Comparison of ENCODE assay signal across 11 mouse cellular contexts in genomic region chr3:37672266-37673040, GRCm38 (mm10). TPM values are rescaled to one million over a fixed set of nuclear protein-coding genes. Genes with fewer than 3 reads are reported as not detected.
DNase-seq lines count a peak whose midpoint lies in the region; ATAC-seq and TF ChIP-seq lines count a peak whose summit lies in the region.
"Had no signal": no experiment of that assay in that cellular context is flagged by ENCODE, and none has a peak within 500 bp of the region (broad histone marks: within the 10 kb centered on the region; RNA-seq: fewer than 3 reads in every experiment).

No protein-coding gene starts in this region.

- no peak; the same call in none of the 2 replicates for TF ChIP-seq RAD21 in MEL (IDR thresholded peaks at IDR 0.05; ENCODE audit: low read depth, low read length)

- TF ChIP-seq POLR2A in MEL (IDR thresholded peaks at IDR 0.05; ENCODE audit: control insufficient read depth in 1 of 2, insufficient read depth in 1 of 2, low read depth in 1 of 2, low read length in 2 of 2, poor library complexity in 1 of 2): no peak
- TF ChIP-seq POLR2A in olfactory bulb, adult 2 months (IDR thresholded peaks at IDR 0.05; ENCODE audit: insufficient read depth, low read depth, low read length): no peak

- peaks cover 15% of the 10 kb centered on the region for H3K9me3 ChIP-seq in kidney, embryonic 16.5 days (ENCODE audit: low read length)
- no peaks in the 10 kb centered on the region for H3K9me3 ChIP-seq in MEL (replicated peaks; ENCODE audit: insufficient read depth, low read length)
- peaks cover 21% of the 10 kb centered on the region for H3K9me3 ChIP-seq in embryonic facial prominence, embryonic 14.5 days (ENCODE audit: control insufficient read depth, low read length)

- no peak overlapping the region for H3K4me2 ChIP-seq in kidney, embryonic 16.5 days (replicated peaks; ENCODE audit: low read depth, low read length)
- no peak overlapping the region for H3K4me2 ChIP-seq in embryonic facial prominence, embryonic 14.5 days (ENCODE audit: low read depth, low read length)
- H3K4me2 ChIP-seq: embryonic facial prominence, embryonic 12.5 days had no signal

- TF ChIP-seq EP300 in MEL (IDR thresholded peaks at IDR 0.05; ENCODE audit: low read depth in 1 of 2, low read length in 2 of 2): peak; percentile 77 to 82

- peak; percentile 41; the same call in 1 of the 2 replicates for ATAC-seq in kidney, embryonic 16.5 days (ENCODE audit: low FRiP score, low TSS enrichment)
- ATAC-seq in embryonic facial prominence, embryonic 14.5 days (ENCODE audit: low read depth): 0 out of 2 replicates have a peak, but pooled peaks have one; percentile 30

- H3K27ac ChIP-seq in kidney, embryonic 16.5 days (ENCODE audit: low read length): no peak overlapping the region
- H3K27ac ChIP-seq in MEL (ENCODE audit: control insufficient read depth, low read depth, low read length): peak overlapping the region; percentile 37; the same call in 1 of the 2 replicates
- H3K27ac ChIP-seq in embryonic facial prominence, embryonic 14.5 days (replicated peaks; ENCODE audit: low read depth, low read length): no peak overlapping the region
- peak overlapping the region; percentile 41; the same call in 1 of the 2 replicates for H3K27ac ChIP-seq in olfactory bulb, adult 2 months (ENCODE audit: insufficient read depth, low read depth, low read length)
- H3K27ac ChIP-seq: embryonic facial prominence, embryonic 12.5 days; left cerebral cortex, adult 2 months had no signal

- no peaks in the 10 kb centered on the region for H3K27me3 ChIP-seq in kidney, embryonic 16.5 days (ENCODE audit: insufficient read depth, low read length)
- no peaks in the 10 kb centered on the region for H3K27me3 ChIP-seq in MEL (ENCODE audit: control insufficient read depth in 1 of 2, insufficient read depth in 2 of 2, low read length in 2 of 2)
- H3K27me3 ChIP-seq in embryonic facial prominence, embryonic 14.5 days (replicated peaks; ENCODE audit: control insufficient read depth, insufficient read depth, low read length): no peaks in the 10 kb centered on the region

- peaks cover 12% of the 10 kb centered on the region; the same call in 1 of the 2 replicates for H3K36me3 ChIP-seq in kidney, embryonic 16.5 days (ENCODE audit: insufficient read depth, low read length)
- H3K36me3 ChIP-seq in MEL (ENCODE audit: control insufficient read depth in 1 of 2, insufficient read depth in 2 of 2, low read length in 2 of 2): peaks cover 6 to 60% of the 10 kb centered on the region in 2 experiments; a peak in 3 of 4 replicates
- H3K36me3 ChIP-seq in embryonic facial prominence, embryonic 14.5 days (ENCODE audit: control insufficient read depth, insufficient read depth, low read length): 0 out of 2 replicates have a peak, but pooled peaks cover 4% of the 10 kb centered on the region
- H3K36me3 ChIP-seq: embryonic facial prominence, embryonic 12.5 days had no signal

- H3K4me1 ChIP-seq in kidney, embryonic 16.5 days (ENCODE audit: insufficient read depth, low read length): peaks cover 30% of the 10 kb centered on the region
- H3K4me1 ChIP-seq in MEL (ENCODE audit: control insufficient read depth in 1 of 2, insufficient read depth in 2 of 2, low read length in 2 of 2): peaks cover 26 to 54% of the 10 kb centered on the region in 2 experiments
- H3K4me1 ChIP-seq in embryonic facial prominence, embryonic 14.5 days (ENCODE audit: control insufficient read depth, insufficient read depth, low read length): no peaks in the 10 kb centered on the region
- H3K4me1 ChIP-seq in olfactory bulb, adult 2 months (ENCODE audit: control insufficient read depth, insufficient read depth, low read length): peaks cover 5% of the 10 kb centered on the region

- peaks cover 44% of the 10 kb centered on the region for H3K79me2 ChIP-seq in MEL (ENCODE audit: control insufficient read depth, insufficient read depth, low read length, poor library complexity)

- no peak for TF ChIP-seq CTCF in MEL (IDR thresholded peaks at IDR 0.05 in 2 of 3, conservative IDR thresholded peaks at IDR 0.05 in 1 of 3; ENCODE audit: control insufficient read depth in 1 of 3, insufficient read depth in 1 of 3, low read depth in 2 of 3, low read length in 3 of 3, poor library complexity in 1 of 3, severe bottlenecking in 1 of 3)
- TF ChIP-seq CTCF in olfactory bulb, adult 2 months (IDR thresholded peaks at IDR 0.05; ENCODE audit: insufficient read depth, low read depth, low read length): no peak

- 23% methylated on average over 15 of the region's 15 CpGs for WGBS in kidney, embryonic 16.5 days
- 25% methylated on average over 15 of the region's 15 CpGs for WGBS in embryonic facial prominence, embryonic 14.5 days
- 30% methylated on average over 15 of the region's 15 CpGs for WGBS in olfactory bulb, adult 2 months

- H3K9ac ChIP-seq in kidney, embryonic 16.5 days (replicated peaks; ENCODE audit: low read length): 0 out of 2 replicates have a peak overlapping the region, but pooled peaks have one; percentile 14
- no peak overlapping the region for H3K9ac ChIP-seq in MEL (ENCODE audit: control insufficient read depth, low read depth, low read length, poor library complexity, severe bottlenecking)
- no peak overlapping the region for H3K9ac ChIP-seq in embryonic facial prominence, embryonic 14.5 days (ENCODE audit: low read depth, low read length)
- H3K9ac ChIP-seq: embryonic facial prominence, embryonic 12.5 days had no signal

- DNase-seq in kidney, postnatal 25 days: no peak
- peak; percentile 86 for DNase-seq in MEL (ENCODE audit: low read depth, low spot score)
- peak; percentile 63 for DNase-seq in embryonic facial prominence, embryonic 14.5 days (ENCODE audit: low spot score)
- DNase-seq in frontal cortex, postnatal 10 days (ENCODE audit: low spot score in 2 of 2): no peak
- no peak for DNase-seq in testis, postnatal 14 days (ENCODE audit: low spot score)
- DNase-seq: kidney, postnatal 14 days; thymus, adult 18-20 months had no signal

- H3K4me3 ChIP-seq in kidney, embryonic 16.5 days (ENCODE audit: low read length): no peak overlapping the region
- H3K4me3 ChIP-seq in MEL (ENCODE audit: control insufficient read depth in 1 of 2, insufficient read depth in 1 of 2, low read depth in 2 of 2, low read length in 2 of 2): no peak overlapping the region
- no peak overlapping the region for H3K4me3 ChIP-seq in embryonic facial prominence, embryonic 14.5 days (ENCODE audit: low read depth, low read length)
- H3K4me3 ChIP-seq in olfactory bulb, adult 2 months (ENCODE audit: insufficient read depth, low read depth, low read length): no peak overlapping the region
- H3K4me3 ChIP-seq: embryonic facial prominence, embryonic 12.5 days; left cerebral cortex, adult 2 months had no signal

TF ChIP-seq in MEL, 35 proteins besides CTCF, POLR2A, EP300 and RAD21 (continues in another document):
- TF ChIP-seq MAFK (IDR thresholded peaks at IDR 0.05; ENCODE audit: borderline replicate concordance, low read depth, low read length): peak; percentile 57; the same call in 1 of the 2 replicates
- no peak for TF ChIP-seq CHD1 (IDR thresholded peaks at IDR 0.05; ENCODE audit: low read depth, low read length)
- TF ChIP-seq MYB (IDR thresholded peaks at IDR 0.05; ENCODE audit: low read depth, low read length): peak; percentile 49; the same call in 1 of the 2 replicates
- peak; percentile 26; the same call in 1 of the 2 replicates for TF ChIP-seq SMC3 (IDR thresholded peaks at IDR 0.05; ENCODE audit: low read depth, low read length)
- 0 out of 2 replicates have a peak, but pooled peaks have one; percentile 25 for TF ChIP-seq HCFC1 (IDR thresholded peaks at IDR 0.05; ENCODE audit: low read depth, low read length)
- 0 out of 2 replicates have a peak, but pooled peaks have one; percentile 59 for TF ChIP-seq MYC (IDR thresholded peaks at IDR 0.05; ENCODE audit: low read depth, low read length)
- TF ChIP-seq SIN3A (IDR thresholded peaks at IDR 0.05; ENCODE audit: low read length): peak; percentile 88
- TF ChIP-seq E2F4 (IDR thresholded peaks at IDR 0.05; ENCODE audit: borderline replicate concordance, low read depth, low read length): no peak
- TF ChIP-seq TAL1 (IDR thresholded peaks at IDR 0.05; ENCODE audit: low read length): peak; percentile 18; the same call in 1 of the 2 replicates
- TF ChIP-seq RCOR1 (IDR thresholded peaks at IDR 0.05; ENCODE audit: low read depth, low read length): peak; percentile 93
- peak; percentile 42; the same call in 1 of the 2 replicates for TF ChIP-seq ZNF384 (IDR thresholded peaks at IDR 0.05; ENCODE audit: low read depth, low read length)
- TF ChIP-seq MXI1 (IDR thresholded peaks at IDR 0.05; ENCODE audit: low read depth, low read length): peak; percentile 65
- no peak for TF ChIP-seq GABPA (IDR thresholded peaks at IDR 0.05; ENCODE audit: low read depth, low read length)
- peak; percentile 81; the same call in 1 of the 2 replicates for TF ChIP-seq MEF2A (IDR thresholded peaks at IDR 0.05; ENCODE audit: extremely low read depth, insufficient replicate concordance, low read depth, low read length, poor library complexity, severe bottlenecking)
- TF ChIP-seq ZC3H11A (IDR thresholded peaks at IDR 0.05; ENCODE audit: low read depth, low read length): peak; percentile 20; the same call in 1 of the 2 replicates
- TF ChIP-seq GATA1 (IDR thresholded peaks at IDR 0.05; ENCODE audit: low read depth, low read length): peak; percentile 83
- no peak for TF ChIP-seq CHD2 (IDR thresholded peaks at IDR 0.05; ENCODE audit: low read length)
- TF ChIP-seq JUND (IDR thresholded peaks at IDR 0.05; ENCODE audit: low read depth, low read length): peak; percentile 78; the same call in 1 of the 2 replicates

RNA-seq across cellular contexts. Expression of gene Spry1, which starts 32.7 kb away (rescaled TPM):
- 36.2 and 39.6 TPM in 2 replicates for polyA plus RNA-seq in kidney, embryonic 16.5 days (2015; fragmentation: Nextera tagmentation; extraction: Ambion mirVana)
- 0.10 TPM in 1 of 2 replicates, not detected in the other for total RNA-seq in MEL (2012; rRNA removed)
- polyA plus RNA-seq in MEL (2012; ENCODE audit: insufficient read depth in 1 of 2, insufficient read length in 2 of 2, low read depth in 1 of 2, low replicate concordance in 2 of 2, missing spikeins in 1 of 2): under 1 TPM in 1 of 2 experiments, not detected in 1; 0.31 TPM
- polyA plus RNA-seq in embryonic facial prominence, embryonic 14.5 days (2014; fragmentation: Nextera tagmentation; extraction: Ambion mirVana): 18.0 and 19.8 TPM in 2 replicates
- polyA plus RNA-seq in olfactory bulb, adult 2 months (2012; ENCODE audit: insufficient read depth, insufficient read length, low replicate concordance, missing spikeins): not detected in 2 replicates

RNA-seq across cellular contexts. Expression of gene Gm5148, which starts 51.8 kb away (rescaled TPM):
- polyA plus RNA-seq in kidney, embryonic 16.5 days (2015; fragmentation: Nextera tagmentation; extraction: Ambion mirVana): 7.5 and 9.6 TPM in 2 replicates
- total RNA-seq in MEL (2012; rRNA removed): 107 and 147 TPM in 2 replicates
- polyA plus RNA-seq in MEL (2012; ENCODE audit: insufficient read depth in 1 of 2, insufficient read length in 2 of 2, low read depth in 1 of 2, low replicate concordance in 2 of 2, missing spikeins in 1 of 2): 1 to 10 TPM in 1 of 2 experiments, not detected in 1; 1.0 TPM
- polyA plus RNA-seq in embryonic facial prominence, embryonic 14.5 days (2014; fragmentation: Nextera tagmentation; extraction: Ambion mirVana): 5.6 and 5.8 TPM in 2 replicates
- not detected in 2 replicates for polyA plus RNA-seq in olfactory bulb, adult 2 months (2012; ENCODE audit: insufficient read depth, insufficient read length, low replicate concordance, missing spikeins)

Comparison
In these comparisons a context has a peak if more than half of its experiments do, and no peak if none do; other contexts are left out.
1. H3K27ac ChIP-seq: peak in MEL (single experiment) and olfactory bulb, adult 2 months (single experiment); none in kidney, embryonic 16.5 days (single experiment) and embryonic facial prominence, embryonic 14.5 days (single experiment).
2. DNase-seq: peak in MEL (single experiment) and embryonic facial prominence, embryonic 14.5 days (single experiment); none in kidney, postnatal 25 days (0 of 2), frontal cortex, postnatal 10 days (0 of 2) and testis, postnatal 14 days (single experiment).